Mouse (Mus musculus): ENCODE results near the gene Gm30083.

GRCm38 (mm10) chr14:33946125-33946524 lies 68.9 kb downstream of the Gm30083 start:
- TF ChIP-seq CTCF (IDR thresholded peaks at IDR 0.05; ENCODE audit: extremely low read depth, insufficient read length, insufficient replicate concordance, low read depth, low read length) (no peak), POLR2A (IDR thresholded peaks at IDR 0.05; ENCODE audit: low read depth, low read length) (no peak)
